Mouse (Mus musculus) spleen, adult 2 months (tissue): Measurements from ENCODE around the gene Dlst. TPM values are rescaled to one million over a fixed set of nuclear protein-coding genes. Genes with fewer than 3 reads are reported as not detected.
A peak's percentile ranks its signal among the peaks of the same experiment; 100 is the strongest.

Experiments used
- DNase-seq, 2 experiments: peaks; one replicate each; pipeline versions ENCODE4 v3.0.0 to v3.0.0-alpha.2; 2012 to 2021; ENCODE audit warnings: low spot score in 2 of 2, low read depth in 1 of 2
- H3K27ac ChIP-seq: fragments of 200-500 bp; 2 replicates; pipeline ENCODE4 v1.5.1; 2012; ENCODE audit warnings: low read length, inconsistent platforms; ENCODE audit not compliant: insufficient read depth
- H3K27me3 ChIP-seq: fragments of 200-500 bp; 2 replicates; pipeline ENCODE4 v1.6.1; 2012; ENCODE audit warnings: mild to moderate bottlenecking, moderate library complexity, low read length, inconsistent platforms; ENCODE audit not compliant: control insufficient read depth, insufficient read depth
- H3K36me3 ChIP-seq: fragments of 200-500 bp; 2 replicates; pipeline ENCODE4 v1.6.1; 2012; ENCODE audit warnings: mild to moderate bottlenecking, low read length, inconsistent platforms; ENCODE audit not compliant: control insufficient read depth, insufficient read depth
- H3K4me1 ChIP-seq: fragments of 200-500 bp; 2 replicates; pipeline ENCODE4 v1.6.1; 2011; ENCODE audit warnings: inconsistent platforms; ENCODE audit not compliant: control insufficient read depth, insufficient read depth, insufficient read length
- H3K4me3 ChIP-seq: fragments of 200-500 bp; 2 replicates; pipeline ENCODE4 v1.5.1; 2011; ENCODE audit warnings: mild to moderate bottlenecking, inconsistent platforms; ENCODE audit not compliant: insufficient read depth, insufficient read length; ENCODE audit errors: extremely low read depth
- CTCF ChIP-seq: fragments of 200-500 bp; IDR thresholded peaks from 2 replicates; pipeline ENCODE4 v1.5.1; 2011; ENCODE audit warnings: mild to moderate bottlenecking, inconsistent platforms; ENCODE audit not compliant: insufficient read depth, insufficient read length, insufficient replicate concordance; ENCODE audit errors: extremely low read depth
- POLR2A ChIP-seq: fragments of 200-500 bp; IDR thresholded peaks from 2 replicates; pipeline ENCODE4 v1.6.1; 2011; ENCODE audit warnings: low read depth, low read length, inconsistent platforms
- WGBS: fragments of 180-500 bp; shearing (Covaris S2); methylation state at CpG from one replicate; pipeline ENCODE4 v1.1.7; 2018; 5-methylcytosine and 5-hydroxymethylcytosine counted together
- polyA plus RNA-seq: library from polyadenylated mRNA; depleted of rRNA; stranded (reverse); fragments of >200 nt; gene quantifications from 2 replicates; pipeline ENCODE4 v1.2.3, GENCODE M21; 2012

Dlst gene
- polyA plus RNA-seq, 1 experiment: 49.5 TPM

DNA sequence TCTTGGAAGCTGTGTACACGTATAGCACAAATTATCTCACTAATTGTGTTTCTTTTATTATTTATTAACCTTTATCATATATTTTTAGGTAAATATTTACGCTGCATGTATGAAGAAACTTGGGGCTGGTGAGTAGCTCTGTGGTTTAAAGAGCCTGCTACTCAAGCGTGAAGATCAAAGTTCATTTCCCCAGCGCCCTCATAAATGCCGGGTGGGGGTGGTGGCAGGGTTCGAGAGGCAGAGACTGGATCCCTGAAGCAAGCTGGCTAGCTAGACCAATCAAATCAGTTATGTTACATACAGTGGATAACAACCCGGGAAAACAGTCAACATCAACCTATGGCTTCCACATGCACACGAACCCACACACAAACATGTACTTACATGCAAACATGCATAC, 7.5 kb upstream of the Dlst start:
- no peaks in the 10 kb centered on the region for H3K36me3 ChIP-seq
- H3K27ac ChIP-seq: no peak overlapping the region
- no peak for DNase-seq
- TF ChIP-seq POLR2A: no peak
- TF ChIP-seq CTCF: no peak
- no peaks in the 10 kb centered on the region for H3K4me1 ChIP-seq
- no peaks in the 10 kb centered on the region for H3K27me3 ChIP-seq
- H3K4me3 ChIP-seq: no peak overlapping the region
- WGBS: 78% methylated on average over 8 of the region's 8 CpGs

DNA sequence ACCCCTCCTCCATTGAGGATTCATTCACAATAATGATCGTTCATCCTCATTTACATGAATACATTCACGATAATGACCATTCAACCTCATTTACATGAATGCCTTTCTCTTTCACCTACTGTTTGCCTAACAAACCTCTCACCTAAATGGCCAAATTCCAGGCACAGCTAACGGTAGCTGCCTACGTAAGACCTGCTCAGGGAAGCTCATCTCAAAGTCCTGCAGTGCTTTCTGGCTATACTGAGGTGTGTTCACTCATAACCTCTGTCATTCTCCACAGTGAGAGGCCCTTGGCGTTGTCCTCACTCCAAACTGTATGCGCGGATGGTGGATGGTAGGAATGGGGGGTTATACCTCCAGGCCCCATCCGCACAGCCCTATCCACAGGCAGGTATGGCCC, 5.8 kb upstream of the Dlst start:
- no peaks in the 10 kb centered on the region for H3K27me3 ChIP-seq
- no peak overlapping the region for H3K27ac ChIP-seq
- no peaks in the 10 kb centered on the region for H3K36me3 ChIP-seq
- TF ChIP-seq CTCF (no peak), POLR2A (no peak)
- DNase-seq: no peak
- H3K4me3 ChIP-seq: no peak overlapping the region
- H3K4me1 ChIP-seq: peaks cover under 1% of the 10 kb centered on the region; the same call in 1 of the 2 replicates
- WGBS: 96% methylated on average over 8 of the region's 8 CpGs

DNA sequence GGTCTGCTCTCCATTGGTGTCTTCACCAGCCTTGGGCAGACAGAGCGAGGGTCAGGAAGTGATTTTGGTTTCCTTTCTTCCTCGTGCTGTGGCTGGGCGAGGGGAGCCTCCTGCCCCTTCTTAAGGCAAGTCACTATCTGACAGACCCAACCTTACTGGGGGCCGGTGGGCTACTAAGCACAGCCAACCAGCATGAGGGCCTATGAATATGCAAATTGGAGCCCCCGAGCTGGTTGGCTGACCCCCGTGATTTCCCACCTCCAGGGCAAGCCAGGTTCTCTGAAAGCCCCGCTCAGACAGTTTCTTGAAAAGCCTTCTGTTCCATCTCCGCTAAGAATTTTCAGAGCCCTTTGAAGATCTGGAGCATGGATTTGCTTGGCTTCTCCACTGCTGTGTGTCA, 4.3 kb upstream of the Dlst start:
- Histone ChIP-seq H3K4me3 (peak overlapping the region; percentile 3; the same call in 1 of the 2 replicates), H3K27me3 (no peaks in the 10 kb centered on the region), H3K27ac (no peak overlapping the region), H3K4me1 (peaks cover 4% of the 10 kb centered on the region), H3K36me3 (no peaks in the 10 kb centered on the region)
- WGBS: 13% methylated on average over 8 of the region's 8 CpGs
- DNase-seq: no peak
- TF ChIP-seq POLR2A (no peak), CTCF (no peak)

- WGBS: 75% methylated on average over 3 of the region's 3 CpGs
- no peak for TF ChIP-seq POLR2A
- TF ChIP-seq CTCF: no peak
Measured at GRCm38 (mm10) chr12:85108643-85109042, 2.0 kb upstream of the Dlst start.

DNA sequence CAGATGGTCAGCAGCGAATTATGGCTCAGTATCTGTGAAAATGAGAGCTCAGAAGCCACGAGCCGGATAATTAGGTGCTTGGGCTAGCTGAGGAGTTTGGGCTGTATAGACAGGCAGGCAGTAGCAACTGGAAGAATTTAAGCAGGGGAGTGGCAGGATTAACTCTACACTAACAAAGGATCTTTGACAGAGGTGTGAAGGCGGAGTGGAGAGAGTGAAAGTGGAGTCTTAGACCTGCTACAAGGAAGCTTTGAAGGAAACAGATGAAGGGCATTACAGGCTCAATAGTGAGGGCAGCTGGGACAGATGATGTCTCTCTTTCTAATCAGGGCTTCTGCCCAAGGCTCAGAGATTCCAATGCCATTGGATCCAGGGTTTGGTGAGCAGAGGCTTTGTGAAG, 1.2 kb upstream of the Dlst start:
- DNase-seq: no peak
- Histone ChIP-seq H3K27ac (no peak overlapping the region), H3K4me1 (peaks cover 6% of the 10 kb centered on the region), H3K36me3 (no peaks in the 10 kb centered on the region), H3K27me3 (no peaks in the 10 kb centered on the region), H3K4me3 (no peak overlapping the region)
- TF ChIP-seq POLR2A (no peak), CTCF (no peak)
- WGBS: 96% methylated on average over 4 of the region's 4 CpGs

More at GRCm38 (mm10) chr12:85108643-85109042, 2.0 kb upstream of the Dlst start:
- H3K4me3 ChIP-seq: no peak overlapping the region
- no peaks in the 10 kb centered on the region for H3K27me3 ChIP-seq
- peaks cover 6% of the 10 kb centered on the region for H3K4me1 ChIP-seq
- no peak for DNase-seq
- no peak overlapping the region for H3K27ac ChIP-seq
- no peaks in the 10 kb centered on the region for H3K36me3 ChIP-seq

DNA sequence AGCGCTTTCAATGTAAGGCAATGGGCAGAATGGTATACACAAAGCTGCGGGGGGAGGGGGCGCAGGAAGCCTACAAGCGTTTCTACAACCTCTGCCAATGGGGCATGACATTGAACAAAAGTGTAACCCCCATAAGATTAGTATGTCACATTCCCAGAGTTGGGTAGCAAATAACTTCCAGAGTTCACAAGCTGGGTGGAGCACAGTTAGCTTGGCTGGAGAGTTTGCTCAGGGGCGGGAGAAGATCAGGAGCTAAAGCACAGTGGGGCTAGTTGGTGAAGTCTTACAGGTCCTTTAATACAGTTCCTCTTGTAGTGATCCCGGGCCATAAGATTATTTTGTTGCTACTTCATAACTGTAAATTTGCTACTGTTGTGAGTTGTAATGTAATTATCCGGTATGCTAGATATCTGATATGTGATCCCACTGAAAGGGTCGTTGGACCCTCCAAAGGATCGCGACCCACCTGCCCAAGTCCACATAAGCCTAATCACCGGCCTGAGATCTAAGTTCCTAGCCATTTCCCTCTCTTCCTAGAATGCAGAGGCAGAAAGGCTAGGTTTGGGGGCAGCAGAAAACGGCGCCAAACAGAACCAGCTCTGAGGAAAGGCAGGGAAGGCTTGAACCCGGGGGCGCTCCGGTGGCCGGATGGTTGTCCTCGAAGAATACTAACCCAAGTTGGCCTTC, 479 bp upstream of the Dlst start:
- WGBS: 14% methylated on average over 18 of the region's 18 CpGs
- peaks cover 6% of the 10 kb centered on the region for H3K4me1 ChIP-seq
- DNase-seq: no peak

More for the DNA sequence above, 479 bp upstream of the Dlst start:
- Histone ChIP-seq H3K36me3 (peaks cover 2% of the 10 kb centered on the region; the same call in 1 of the 2 replicates), H3K4me3 (peak overlapping the region; percentile 95), H3K27ac (peak overlapping the region; percentile 77), H3K27me3 (no peaks in the 10 kb centered on the region)
- TF ChIP-seq CTCF (no peak), POLR2A (no peak)
